ENCODE assay signal across 19 mouse cellular contexts in the genomic region with DNA sequence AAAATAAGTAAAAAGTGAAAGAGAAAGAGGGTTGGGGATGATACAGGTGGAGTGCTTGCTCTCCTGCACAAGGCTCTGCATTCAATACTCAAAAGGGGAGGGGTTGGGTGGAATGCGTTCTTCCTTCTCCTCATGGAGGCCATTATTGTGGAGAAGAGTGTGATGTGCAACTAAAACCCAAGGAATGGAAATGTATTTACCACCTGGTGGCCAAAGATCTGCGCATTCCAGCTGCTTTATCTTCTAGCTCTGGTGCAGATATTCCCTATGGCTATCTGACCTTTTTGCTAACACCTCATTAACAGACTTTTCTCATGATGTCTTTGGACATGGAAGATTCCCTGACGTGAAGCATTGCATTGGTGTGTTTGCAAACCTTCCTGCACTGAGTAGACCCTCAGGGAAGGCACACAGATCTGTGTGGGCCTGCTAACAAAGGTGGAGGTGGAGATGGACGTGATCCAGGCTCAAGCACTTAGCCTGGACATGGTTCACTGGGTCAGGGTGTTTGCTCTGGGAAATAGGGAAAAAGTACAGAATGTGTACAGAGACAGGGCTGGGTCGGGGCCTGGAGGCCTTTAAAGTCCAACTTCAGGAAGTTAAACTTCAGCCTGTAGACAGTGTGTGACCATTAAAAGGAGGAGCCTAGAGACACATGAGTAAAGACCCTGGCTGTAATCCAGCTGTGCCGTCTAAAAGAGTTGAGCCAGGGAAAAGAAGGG.
A peak's percentile ranks its signal among the peaks of the same experiment; 100 is the strongest.
DNase-seq lines count a peak whose midpoint lies in the region; ATAC-seq lines count a peak whose summit lies in the region.
"Had no signal": no experiment of that assay in that cellular context is flagged by ENCODE, and none has a peak within 500 bp of the region (broad histone marks: within the 10 kb centered on the region; RNA-seq: fewer than 3 reads in every experiment).

No protein-coding gene starts in this region.

- no peak overlapping the region for H3K4me3 ChIP-seq in heart, embryonic 16.5 days (ENCODE audit: low read length)
- H3K4me3 ChIP-seq: embryonic facial prominence, embryonic 12.5 days; forebrain, embryonic 13.5 days; limb, embryonic 12.5 days; megakaryocyte, embryonic 14.5 days; stomach, embryonic 15.5 days had no signal

- no peaks in the 10 kb centered on the region for H3K9me3 ChIP-seq in heart, embryonic 16.5 days (replicated peaks; ENCODE audit: control insufficient read depth, low read length)
- H3K9me3 ChIP-seq: embryonic facial prominence, embryonic 12.5 days; forebrain, embryonic 13.5 days; limb, embryonic 12.5 days; megakaryocyte, embryonic 14.5 days; stomach, embryonic 15.5 days had no signal

- no peak overlapping the region for H3K4me2 ChIP-seq in heart, embryonic 16.5 days (ENCODE audit: low read depth, low read length)
- H3K4me2 ChIP-seq: embryonic facial prominence, embryonic 12.5 days; forebrain, embryonic 13.5 days; limb, embryonic 12.5 days; stomach, embryonic 15.5 days had no signal

- no peaks in the 10 kb centered on the region for H3K36me3 ChIP-seq in heart, embryonic 16.5 days (ENCODE audit: control insufficient read depth, insufficient read depth)
- H3K36me3 ChIP-seq: embryonic facial prominence, embryonic 12.5 days; limb, embryonic 12.5 days; stomach, embryonic 15.5 days had no signal

- ATAC-seq in heart, embryonic 16.5 days (replicated peaks; ENCODE audit: extremely low read depth, insufficient read depth, low FRiP score), result no peak
- ATAC-seq: forebrain, embryonic 13.5 days; inflammation-experienced regulatory T-cells, adult 6 months had no signal

- 0 out of 2 replicates have a peak overlapping the region, but pooled peaks have one; percentile 19 for H3K27ac ChIP-seq in heart, embryonic 16.5 days (ENCODE audit: low read length)
- H3K27ac ChIP-seq: embryonic facial prominence, embryonic 12.5 days; forebrain, embryonic 13.5 days; limb, embryonic 12.5 days; stomach, embryonic 15.5 days had no signal

- no peaks in the 10 kb centered on the region for H3K27me3 ChIP-seq in heart, embryonic 16.5 days (ENCODE audit: control insufficient read depth, insufficient read depth, low read length)
- H3K27me3 ChIP-seq: embryonic facial prominence, embryonic 12.5 days; forebrain, embryonic 13.5 days; limb, embryonic 12.5 days; stomach, embryonic 15.5 days had no signal

- DNase-seq in heart, adult 18-20 months, result no peak
- DNase-seq in NIH3T3 (ENCODE audit: low read depth), result peak; percentile 40
- peak; percentile 89 for DNase-seq in kidney, adult 11 months
- DNase-seq in kidney, postnatal 25 days, result peak; percentile 86 to 89
- DNase-seq in right cerebral cortex, postnatal 25 days, result no peak
- no peak for DNase-seq in spleen, postnatal 10 days (ENCODE audit: low spot score in 2 of 2)
- no peak for DNase-seq in left cerebral cortex, adult 9 months (ENCODE audit: low spot score in 2 of 2)
- DNase-seq: cerebellum, postnatal 10 days; gastrocnemius, postnatal 10 days; heart, postnatal 4 days; right cerebral cortex, postnatal 14 days; thymus, postnatal 4 days had no signal

- WGBS in heart, embryonic 16.5 days, result 43% methylated on average over 6 of the region's 6 CpGs

- H3K4me1 ChIP-seq in heart, embryonic 16.5 days (ENCODE audit: control insufficient read depth, insufficient read depth, low read length), result peaks cover 13% of the 10 kb centered on the region; the same call in 1 of the 2 replicates
- H3K4me1 ChIP-seq: embryonic facial prominence, embryonic 12.5 days; forebrain, embryonic 13.5 days; limb, embryonic 12.5 days; stomach, embryonic 15.5 days had no signal

- H3K9ac ChIP-seq in heart, embryonic 16.5 days (ENCODE audit: low read length), result no peak overlapping the region
- H3K9ac ChIP-seq: embryonic facial prominence, embryonic 12.5 days; forebrain, embryonic 13.5 days; limb, embryonic 12.5 days; stomach, embryonic 15.5 days had no signal

Comparison
In these comparisons a context has a peak if more than half of its experiments do, and no peak if none do; other contexts are left out.
1. DNase-seq: peak in NIH3T3 (single experiment), kidney, adult 11 months (single experiment) and kidney, postnatal 25 days (2 of 2); none in heart, adult 18-20 months (0 of 2), right cerebral cortex, postnatal 25 days (single experiment), spleen, postnatal 10 days (0 of 2) and left cerebral cortex, adult 9 months (0 of 2).